Mouse (Mus musculus) heart, postnatal 25 days (tissue): ENCODE results near the gene 1700016H13Rik. TPM values are rescaled to one million over a fixed set of nuclear protein-coding genes. Genes with fewer than 3 reads are reported as not detected.

Source experiments
- DNase-seq: peaks from one replicate; pipeline ENCODE4 v3.0.0; 2022; ENCODE audit warnings: low spot score
- intact Hi-C: fragments of 180-260 bp; cut with DNase I; formaldehyde crosslinking; loops from one replicate; pipeline ENCODE4 v1.15.1; 2025
- total RNA-seq, 2 experiments: library from RNA; stranded (reverse); gene quantifications; 2 replicates each; pipeline ENCODE4 v1.2.3; 2021

The 1700016H13Rik gene
- total RNA-seq, 2 experiments from 2014 or later, result not detected

- DNase-seq, result no peak
- intact Hi-C loops, result loop anchor here (5.0 kb wide), 1 partner anchor 43 kb away; the partner anchor contains the start of gene 1700016H13Rik
Measured at GRCm38 (mm10) chr5:103614356-103614755, 41.5 kb downstream of the 1700016H13Rik start.

DNA sequence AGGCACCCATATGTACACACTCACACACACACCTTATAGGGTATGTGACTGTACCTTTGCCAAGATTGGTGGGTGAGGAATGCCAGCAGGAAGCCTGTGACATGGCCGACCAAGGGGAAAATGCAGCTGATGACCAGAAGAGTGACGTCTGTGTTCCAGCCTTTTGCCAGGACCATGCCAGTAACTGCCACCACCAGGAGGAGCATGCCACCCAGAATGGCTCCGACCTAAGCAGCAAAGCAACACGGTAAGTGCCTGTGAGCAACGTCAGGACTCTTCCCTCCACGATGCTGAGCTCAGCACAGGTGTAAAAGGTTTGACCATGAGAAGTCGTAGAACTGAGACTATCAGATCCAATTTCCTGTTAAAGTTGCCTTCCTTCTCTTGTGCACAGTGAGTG lies 43.5 kb downstream of the 1700016H13Rik start:
- no peak for DNase-seq
- intact Hi-C loops, result loop anchor here (5.0 kb wide), 1 partner anchor 45 kb away; the partner anchor contains the start of gene 1700016H13Rik

- intact Hi-C loops, result loop anchor here (5.0 kb wide), 1 partner anchor 46 kb away; the partner anchor contains the start of gene 1700016H13Rik
- DNase-seq, result no peak
Measured at GRCm38 (mm10) chr5:103610856-103611472, 44.8 kb downstream of the 1700016H13Rik start.

- DNase-seq, result no peak
- intact Hi-C loops, result loop anchor here (5.0 kb wide), 1 partner anchor 47 kb away; the partner anchor contains the start of gene 1700016H13Rik
Measured at GRCm38 (mm10) chr5:103610148-103610547, 45.7 kb downstream of the 1700016H13Rik start.

GRCm38 (mm10) chr5:103605707-103606106 lies 50.1 kb downstream of the 1700016H13Rik start:
- intact Hi-C loops, result no loop called here
- no peak for DNase-seq

GRCm38 (mm10) chr5:103603115-103603893 lies 52.5 kb downstream of the 1700016H13Rik start:
- intact Hi-C loops, result no loop called here
- no peak for DNase-seq

DNA sequence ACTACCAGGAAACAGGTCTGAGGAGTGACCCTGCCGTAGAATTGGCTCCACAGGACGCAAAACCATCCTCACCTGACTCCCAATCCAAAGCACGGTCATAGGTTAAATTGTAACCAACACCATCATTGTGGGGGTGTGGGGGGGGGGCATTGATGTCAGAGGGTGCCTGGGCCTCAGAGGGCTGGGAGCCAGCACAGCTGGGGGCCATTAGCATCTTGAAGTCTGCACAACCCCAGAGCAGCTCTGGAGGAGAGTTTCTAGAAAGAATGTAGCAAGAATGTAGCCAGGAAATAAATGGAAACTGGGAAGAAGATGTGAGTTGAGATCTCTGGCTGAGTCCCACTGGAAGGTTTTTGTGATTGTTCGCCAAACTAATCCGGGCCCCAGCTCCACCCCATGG lies 56.9 kb downstream of the 1700016H13Rik start:
- intact Hi-C loops, result loop anchor here (5.0 kb wide), 1 partner anchor 58 kb away; the partner anchor contains the start of gene 1700016H13Rik
- DNase-seq, result no peak

- intact Hi-C loops, result loop anchor here (5.0 kb wide), 1 partner anchor 59 kb away; the partner anchor contains the start of gene 1700016H13Rik
- DNase-seq, result no peak
Measured at GRCm38 (mm10) chr5:103598264-103598663, 57.5 kb downstream of the 1700016H13Rik start.

Other genes with a start within 250 kb of the 1700016H13Rik start
- gene Ptpn13, start 230.8 kb downstream of the 1700016H13Rik start, total RNA-seq, result 1 to 10 TPM; 6.1 to 6.6 TPM
- gene Slc10a6, start 26.6 kb downstream of the 1700016H13Rik start, total RNA-seq, result 1 to 10 TPM; 4.8 to 4.9 TPM
- gene Aff1, start 36.4 kb upstream of the 1700016H13Rik start, total RNA-seq, result 10 to 100 TPM; 37.4 to 42.7 TPM